Mouse (Mus musculus): ENCODE measurements at regions not wholly inside any gene's neighbourhood (a gene's known extent, or its start where the extent isn't known, plus 50 kb on each side); places are given as distances from the start of the nearest gene placed in this dataset.
"Not testable (repeated sequence)": the region's sequence is repeated elsewhere in the genome, so short reads cannot be mapped to it uniquely, and the experiment has no call there.

DNA sequence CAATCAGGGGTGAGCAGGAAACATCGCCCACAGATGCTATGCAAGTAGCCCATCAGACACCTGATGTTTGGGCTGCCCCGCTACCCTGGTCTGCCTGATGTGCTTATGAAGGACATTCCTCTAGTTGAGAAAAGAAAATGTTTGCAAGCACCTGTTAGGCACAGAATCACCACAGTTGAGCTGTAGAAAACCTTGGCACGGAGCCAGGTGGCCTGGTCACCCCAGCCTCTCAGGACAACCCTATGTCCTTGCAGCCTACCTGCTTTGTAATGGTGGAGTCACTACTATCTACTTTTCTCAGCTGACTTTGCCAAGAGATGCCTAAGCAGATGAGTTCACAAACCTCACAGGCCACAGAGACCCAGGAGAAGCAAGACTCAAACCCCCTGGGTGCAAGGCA lies 86.9 kb upstream of the Irx2 start:
- DNase-seq (ENCODE audit: low spot score), result no peak

DNA sequence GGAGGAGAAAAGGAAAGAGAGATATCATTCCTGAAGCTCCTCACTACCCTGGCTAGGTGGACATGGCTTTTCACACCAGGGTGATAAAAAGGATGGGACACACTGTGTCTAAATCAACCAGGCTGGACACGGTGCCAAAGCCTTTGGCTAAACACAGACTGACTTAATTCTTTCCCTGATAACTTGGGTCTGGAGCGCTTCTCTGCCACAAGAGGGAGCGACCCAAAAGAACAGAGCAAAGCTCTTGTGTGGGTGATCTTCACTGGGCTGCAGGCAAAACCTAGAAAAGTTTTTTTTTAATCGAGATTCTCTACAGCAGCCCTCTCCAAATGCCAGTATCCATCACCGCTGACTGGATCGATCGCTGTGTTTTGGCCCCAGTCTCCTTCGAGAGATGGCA lies 70.7 kb upstream of the Irx2 start:
- DNase-seq (ENCODE audit: low spot score), result no peak

DNA sequence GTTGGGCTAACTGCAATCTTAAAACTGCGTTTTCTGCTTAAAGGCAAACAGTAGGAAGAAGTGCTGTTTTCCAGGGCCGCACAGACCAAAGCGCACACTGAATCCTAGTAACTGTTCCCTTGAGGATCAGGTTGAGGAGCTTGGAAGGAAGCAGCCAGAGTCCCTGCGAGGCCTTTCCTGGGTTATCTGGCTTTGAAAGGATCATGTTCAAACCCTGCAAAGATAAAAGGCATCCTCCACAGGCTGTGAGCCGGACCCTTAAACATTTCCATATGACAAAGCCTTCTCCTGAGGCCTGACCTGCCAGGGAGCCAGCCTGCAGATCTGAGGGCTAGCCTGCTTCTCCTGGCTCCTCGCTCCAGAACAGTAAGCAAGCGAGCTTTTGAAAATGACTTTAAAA lies 56.7 kb upstream of the Irx2 start:
- DNase-seq (ENCODE audit: low spot score), result peak; percentile 1

DNA sequence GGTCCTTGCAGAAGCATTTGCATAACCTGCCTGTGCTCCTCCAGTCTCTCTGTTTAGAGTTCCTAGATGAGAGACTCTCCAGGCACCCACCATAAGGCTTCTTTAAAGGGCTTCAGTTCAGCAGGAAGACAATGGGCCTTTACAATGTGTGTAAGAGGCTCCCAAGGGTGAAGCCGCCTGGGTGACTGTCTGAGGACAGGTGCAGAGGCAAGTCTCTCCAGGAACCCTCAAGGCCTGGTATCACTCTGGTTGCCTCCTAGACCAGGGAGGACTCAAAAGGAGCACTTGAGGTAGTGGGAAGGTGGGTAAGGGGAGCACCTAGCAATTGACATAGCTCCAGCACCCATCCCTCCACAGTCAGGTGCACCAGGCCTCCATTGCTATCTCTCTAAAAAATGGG lies 55.8 kb upstream of the Irx2 start:
- DNase-seq (ENCODE audit: low spot score), result no peak

DNA sequence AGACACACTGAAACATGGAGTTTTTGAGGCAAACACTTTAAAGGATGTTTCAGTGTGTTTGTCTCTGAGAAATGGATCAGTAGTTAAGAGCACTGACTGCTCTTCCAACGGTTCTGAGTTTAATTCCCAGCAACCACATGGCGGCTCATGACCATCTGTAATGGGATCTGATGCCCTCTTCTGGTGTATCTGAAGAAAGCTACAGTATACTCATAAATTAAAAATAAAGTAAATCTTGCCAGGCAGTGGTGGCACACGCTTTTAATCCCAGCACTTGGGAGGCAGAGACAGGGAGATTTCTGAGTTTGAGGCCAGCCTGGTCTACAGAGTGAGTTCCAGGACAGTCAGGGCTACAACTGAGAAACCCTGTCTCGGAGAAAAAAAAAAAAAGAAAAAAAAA lies 54.5 kb upstream of the Irx2 start:
- DNase-seq (ENCODE audit: low spot score), result not testable (repeated sequence)

DNA sequence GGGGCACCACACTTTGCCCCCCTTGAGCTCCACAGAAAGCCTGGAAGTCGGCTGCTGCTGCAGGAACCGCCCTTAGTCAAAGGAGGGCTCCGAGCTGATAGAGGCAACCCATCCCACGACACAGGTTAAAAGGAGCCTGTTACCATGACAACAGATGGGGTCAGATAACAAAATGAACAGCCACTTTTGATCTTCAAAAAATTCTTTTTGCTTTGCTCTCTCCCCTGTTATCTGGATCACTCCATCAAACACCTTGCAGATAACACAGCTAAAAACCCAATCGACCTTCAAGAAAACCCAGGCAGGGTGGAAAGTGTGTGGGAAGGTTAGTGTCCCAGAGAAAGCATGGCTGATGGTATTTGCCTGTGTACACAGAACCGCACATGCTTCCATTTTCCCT lies 52.1 kb upstream of the Irx2 start:
- DNase-seq (ENCODE audit: low spot score), result no peak

DNA sequence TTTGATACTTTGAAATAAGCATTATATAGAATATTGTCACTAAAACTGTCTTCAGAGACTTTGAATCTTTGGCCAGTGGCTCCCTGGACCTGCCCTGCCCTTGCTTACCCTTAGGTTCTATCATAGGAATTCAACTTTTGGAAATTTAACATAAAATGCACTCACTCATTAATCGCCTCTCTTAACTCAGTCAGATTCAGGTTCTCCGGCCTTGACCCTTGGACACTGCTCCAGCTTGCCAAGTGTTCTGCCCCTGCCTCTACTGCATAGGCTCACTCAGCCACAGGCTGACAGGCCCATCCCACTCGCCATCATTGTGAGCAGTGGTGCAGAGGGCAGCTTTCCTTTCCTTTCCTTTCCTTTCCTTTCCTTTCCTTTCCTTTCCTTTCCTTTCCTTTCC lies 50.2 kb upstream of the Irx2 start:
- DNase-seq (ENCODE audit: low spot score), result no peak
